Mouse (Mus musculus): ENCODE results near the gene Sectm1a. TPM values are rescaled to one million over a fixed set of nuclear protein-coding genes. Genes with fewer than 3 reads are reported as not detected.

Gene Sectm1a
- total and polyA plus RNA-seq, 2 experiments from 2014 or later = not detected

GRCm38 (mm10) chr11:121059471-121059870, 21.5 kb downstream of the Sectm1a start:
- Histone ChIP-seq H3K4me1 (ENCODE audit: insufficient read depth) (no peaks in the 10 kb centered on the region), H3K4me2 (ENCODE audit: low read depth) (no peak overlapping the region), H3K4me3 (ENCODE audit: low read depth, low read length) (no peak overlapping the region), H3K27me3 (ENCODE audit: insufficient read depth, low read length) (no peaks in the 10 kb centered on the region), H3K36me3 (ENCODE audit: insufficient read depth) (no peaks in the 10 kb centered on the region), H3K9ac (no peak overlapping the region), H3K9me3 (ENCODE audit: low read length) (no peaks in the 10 kb centered on the region), H3K27ac (ENCODE audit: low read depth, low read length) (no peak overlapping the region)
- no peak for ATAC-seq
- no peak for TF ChIP-seq CTCF (IDR thresholded peaks at IDR 0.05; ENCODE audit: low read depth)
- no peak for DNase-seq
- 92% methylated on average over 4 of the region's 4 CpGs for WGBS

DNA sequence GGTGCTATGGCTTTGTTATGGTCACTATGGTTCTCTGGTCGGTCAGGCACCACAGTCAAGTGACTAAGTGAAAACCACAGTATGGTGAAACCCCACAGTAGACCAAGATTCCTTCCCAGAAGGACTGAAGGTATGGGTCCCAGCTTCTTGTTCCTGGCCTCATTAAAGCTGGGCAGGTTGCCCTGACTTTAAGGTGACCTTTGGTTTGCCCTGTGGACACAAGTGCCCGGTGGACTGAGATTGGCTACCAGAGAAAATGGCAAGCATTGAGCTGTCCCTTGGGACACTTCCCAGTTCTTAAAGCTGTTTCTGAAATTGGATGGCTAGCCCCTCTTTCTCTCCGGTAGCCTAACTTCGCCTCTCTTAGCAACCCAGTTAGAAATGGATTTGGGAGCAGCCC, 22.1 kb downstream of the Sectm1a start:
- H3K4me3 ChIP-seq (ENCODE audit: low read depth, low read length) = no peak overlapping the region
- H3K4me1 ChIP-seq (ENCODE audit: insufficient read depth) = no peaks in the 10 kb centered on the region
- no peaks in the 10 kb centered on the region for H3K27me3 ChIP-seq (ENCODE audit: insufficient read depth, low read length)
- no peaks in the 10 kb centered on the region for H3K36me3 ChIP-seq (ENCODE audit: insufficient read depth)
- no peak overlapping the region for H3K27ac ChIP-seq (ENCODE audit: low read depth, low read length)
- H3K9ac ChIP-seq = no peak overlapping the region
- no peak overlapping the region for H3K4me2 ChIP-seq (ENCODE audit: low read depth)
- 91% methylated on average over 4 of the region's 4 CpGs for WGBS
- ATAC-seq = no peak
- H3K9me3 ChIP-seq (ENCODE audit: low read length) = no peaks in the 10 kb centered on the region
- no peak for TF ChIP-seq CTCF (IDR thresholded peaks at IDR 0.05; ENCODE audit: low read depth)
- DNase-seq = no peak

GRCm38 (mm10) chr11:121058122-121058521, 22.9 kb downstream of the Sectm1a start:
- no peak for ATAC-seq
- Histone ChIP-seq H3K27me3 (ENCODE audit: insufficient read depth, low read length) (no peaks in the 10 kb centered on the region), H3K9ac (no peak overlapping the region), H3K4me1 (ENCODE audit: insufficient read depth) (no peaks in the 10 kb centered on the region), H3K4me3 (ENCODE audit: low read depth, low read length) (no peak overlapping the region), H3K36me3 (ENCODE audit: insufficient read depth) (no peaks in the 10 kb centered on the region), H3K27ac (ENCODE audit: low read depth, low read length) (no peak overlapping the region), H3K9me3 (ENCODE audit: low read length) (no peaks in the 10 kb centered on the region), H3K4me2 (ENCODE audit: low read depth) (no peak overlapping the region)
- WGBS = 80% methylated on average over 5 of the region's 5 CpGs
- no peak for TF ChIP-seq CTCF (IDR thresholded peaks at IDR 0.05; ENCODE audit: low read depth)
- DNase-seq = no peak

DNA sequence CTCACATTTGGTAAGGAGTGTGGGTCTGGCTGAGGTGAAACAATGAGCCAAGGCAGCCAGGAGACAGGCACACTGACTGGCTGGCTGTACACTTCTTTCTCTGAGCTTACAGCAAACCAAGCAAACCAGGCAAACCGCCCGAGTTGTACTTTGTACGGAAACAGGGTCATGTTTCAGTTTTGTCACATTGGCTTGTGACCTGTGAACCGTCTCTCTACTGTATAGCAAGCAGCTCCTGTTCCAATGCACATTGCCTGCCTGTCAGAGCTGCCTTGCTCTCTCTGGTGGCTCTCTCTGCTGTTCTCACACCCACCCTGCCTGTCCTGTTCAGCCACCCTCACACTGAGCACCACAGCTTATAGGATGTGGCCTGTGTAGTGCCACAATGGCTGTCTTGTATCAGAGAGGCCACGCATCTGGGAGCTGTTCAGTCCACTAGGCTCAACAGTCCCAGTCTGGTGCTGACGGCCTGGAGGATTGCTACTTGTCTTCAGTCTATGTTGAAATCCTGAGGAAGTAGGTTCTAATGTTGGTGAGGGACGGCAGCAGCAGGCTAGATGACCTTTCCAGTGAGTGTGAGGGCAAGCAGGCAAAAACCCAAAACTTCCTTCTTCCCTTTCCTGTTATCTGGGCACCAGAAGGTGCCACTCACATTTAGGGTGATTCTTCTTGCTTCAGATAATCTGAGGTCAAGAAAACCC, 24.3 kb downstream of the Sectm1a start:
- Histone ChIP-seq H3K9me3 (ENCODE audit: low read length) (no peaks in the 10 kb centered on the region), H3K36me3 (ENCODE audit: insufficient read depth) (no peaks in the 10 kb centered on the region), H3K4me1 (ENCODE audit: insufficient read depth) (no peaks in the 10 kb centered on the region), H3K4me3 (ENCODE audit: low read depth, low read length) (no peak overlapping the region), H3K27me3 (ENCODE audit: insufficient read depth, low read length) (no peaks in the 10 kb centered on the region), H3K27ac (ENCODE audit: low read depth, low read length) (no peak overlapping the region), H3K9ac (no peak overlapping the region), H3K4me2 (ENCODE audit: low read depth) (no peak overlapping the region)
- ATAC-seq = no peak
- no peak for TF ChIP-seq CTCF (IDR thresholded peaks at IDR 0.05; ENCODE audit: low read depth)
- no peak for DNase-seq
- 75% methylated on average over 7 of the region's 7 CpGs for WGBS

- TF ChIP-seq CTCF (IDR thresholded peaks at IDR 0.05; ENCODE audit: low read depth) = peak; percentile 100
- Histone ChIP-seq H3K4me3 (ENCODE audit: low read depth, low read length) (no peak overlapping the region), H3K4me2 (ENCODE audit: low read depth) (no peak overlapping the region), H3K27ac (ENCODE audit: low read depth, low read length) (no peak overlapping the region), H3K4me1 (ENCODE audit: insufficient read depth) (no peaks in the 10 kb centered on the region), H3K9ac (no peak overlapping the region), H3K9me3 (ENCODE audit: low read length) (no peaks in the 10 kb centered on the region), H3K36me3 (ENCODE audit: insufficient read depth) (no peaks in the 10 kb centered on the region), H3K27me3 (ENCODE audit: insufficient read depth, low read length) (no peaks in the 10 kb centered on the region)
- 12% methylated on average over 8 of the region's 8 CpGs for WGBS
- peak; percentile 88 for DNase-seq
- peak; percentile 58 for ATAC-seq
Measured at GRCm38 (mm10) chr11:121053536-121053935, 27.5 kb downstream of the Sectm1a start.

DNA sequence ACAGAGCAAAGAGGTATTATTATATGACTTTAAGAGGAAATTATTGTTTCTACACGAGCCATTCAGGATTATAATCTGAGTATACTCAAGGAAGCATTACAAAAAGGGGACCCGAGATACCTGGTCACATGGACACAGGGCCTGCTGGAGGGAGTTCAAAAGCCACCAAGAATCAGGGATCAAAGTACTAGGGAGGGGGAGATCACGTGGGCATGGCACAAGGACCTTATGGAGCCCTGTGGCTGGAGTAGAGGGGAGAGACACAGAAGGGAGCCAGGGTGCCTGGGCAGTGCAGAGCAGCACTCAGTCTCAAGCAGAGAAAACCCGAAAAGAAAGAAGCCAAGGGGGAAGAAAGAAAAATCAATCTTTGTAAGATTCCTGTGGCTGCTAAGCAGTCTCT, 28.6 kb downstream of the Sectm1a start:
- Histone ChIP-seq H3K27ac (ENCODE audit: low read depth, low read length) (no peak overlapping the region), H3K4me2 (ENCODE audit: low read depth) (no peak overlapping the region), H3K4me1 (ENCODE audit: insufficient read depth) (no peaks in the 10 kb centered on the region), H3K9ac (no peak overlapping the region), H3K4me3 (ENCODE audit: low read depth, low read length) (no peak overlapping the region), H3K9me3 (ENCODE audit: low read length) (no peaks in the 10 kb centered on the region), H3K36me3 (ENCODE audit: insufficient read depth) (no peaks in the 10 kb centered on the region), H3K27me3 (ENCODE audit: insufficient read depth, low read length) (no peaks in the 10 kb centered on the region)
- DNase-seq (no peak), ATAC-seq (no peak)
- TF ChIP-seq CTCF (IDR thresholded peaks at IDR 0.05; ENCODE audit: low read depth) = no peak
- WGBS = 71% methylated on average over 4 of the region's 4 CpGs

GRCm38 (mm10) chr11:121051793-121052192, 29.2 kb downstream of the Sectm1a start:
- no peaks in the 10 kb centered on the region for H3K27me3 ChIP-seq (ENCODE audit: insufficient read depth, low read length)
- no peak overlapping the region for H3K9ac ChIP-seq
- no peak for DNase-seq
- H3K36me3 ChIP-seq (ENCODE audit: insufficient read depth) = no peaks in the 10 kb centered on the region
- no peaks in the 10 kb centered on the region for H3K4me1 ChIP-seq (ENCODE audit: insufficient read depth)
- H3K9me3 ChIP-seq (ENCODE audit: low read length) = no peaks in the 10 kb centered on the region
- ATAC-seq = no peak
- no peak overlapping the region for H3K4me2 ChIP-seq (ENCODE audit: low read depth)
- no peak overlapping the region for H3K27ac ChIP-seq (ENCODE audit: low read depth, low read length)
- WGBS = 48% methylated on average over 1 of the region's 1 CpGs
- no peak overlapping the region for H3K4me3 ChIP-seq (ENCODE audit: low read depth, low read length)
- TF ChIP-seq CTCF (IDR thresholded peaks at IDR 0.05; ENCODE audit: low read depth) = no peak

All from forebrain, postnatal 0 days (tissue).